Mouse (Mus musculus): Measurements from ENCODE around the gene Hoxc10. TPM values are rescaled to one million over a fixed set of nuclear protein-coding genes. Genes with fewer than 3 reads are reported as not detected.
A peak's percentile ranks its signal among the peaks of the same experiment; 100 is the strongest.

The Hoxc10 gene
- polyA plus RNA-seq, 1 experiment from 2014 or later = 60.4 TPM

DNA sequence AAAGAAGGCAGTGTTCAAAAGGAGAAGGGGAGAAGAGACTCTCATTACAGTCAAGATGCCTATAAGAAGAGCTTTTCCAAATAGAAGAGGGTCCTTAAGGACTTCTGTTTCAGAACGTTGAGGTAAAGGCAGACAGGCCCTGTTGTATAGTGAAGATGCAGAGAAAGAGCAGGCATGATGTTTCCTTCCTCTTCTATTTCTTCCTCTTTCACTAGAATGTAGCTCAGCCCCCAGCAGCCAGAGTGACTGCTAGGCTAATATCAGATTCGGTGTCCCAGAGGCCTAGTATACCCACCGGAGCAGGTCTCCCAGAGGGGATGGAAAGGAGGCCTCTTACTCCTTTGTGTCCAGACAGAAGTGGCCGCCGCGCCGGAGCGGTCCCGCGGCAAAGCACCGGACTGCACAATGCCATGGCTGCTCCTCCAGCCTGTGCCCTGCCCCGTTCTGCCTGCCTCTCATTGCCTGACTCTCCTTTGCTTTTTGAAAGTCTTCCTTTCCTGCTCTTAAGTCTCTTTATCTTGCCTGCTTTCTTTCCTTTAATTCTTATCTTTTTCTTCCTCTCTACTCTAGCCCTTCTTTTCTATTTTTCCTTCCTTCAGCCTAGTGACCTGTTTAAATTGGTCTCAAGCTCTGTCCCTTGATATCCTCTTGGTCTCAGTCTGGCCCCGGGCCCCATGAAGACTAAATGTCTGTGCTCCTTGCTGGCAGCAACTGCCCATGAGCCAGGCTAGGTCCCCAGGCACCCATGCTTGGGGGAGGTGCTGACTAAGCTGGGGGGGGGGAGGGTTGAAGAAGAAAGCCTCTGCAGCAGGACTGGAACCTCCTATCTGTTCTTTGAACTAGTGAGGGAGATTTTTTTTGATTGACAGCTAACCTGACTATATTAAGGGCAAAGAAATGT is 12.3 kb downstream of the Hoxc10 start:
- peak overlapping the region; percentile 100 for H3K9ac ChIP-seq (ENCODE audit: low read length)
- under 1% methylated on average over 13 of the region's 13 CpGs for WGBS
- peaks cover 57% of the 10 kb centered on the region for H3K27me3 ChIP-seq (ENCODE audit: control insufficient read depth, insufficient read depth, low read length)
- peak overlapping the region; percentile 90 for H3K4me2 ChIP-seq (ENCODE audit: low read depth)
- peaks cover 4% of the 10 kb centered on the region; the same call in 1 of the 2 replicates for H3K4me1 ChIP-seq (ENCODE audit: control insufficient read depth, insufficient read depth, low read length)
- ATAC-seq (ENCODE audit: insufficient read depth, low FRiP score, low TSS enrichment) = no peak
- H3K4me3 ChIP-seq (ENCODE audit: low read depth, low read length) = peak overlapping the region; percentile 95
- H3K9me3 ChIP-seq (ENCODE audit: control insufficient read depth, low read length) = no peaks in the 10 kb centered on the region
- no peak for DNase-seq (ENCODE audit: low spot score)
- H3K27ac ChIP-seq (ENCODE audit: low read depth, low read length) = peak overlapping the region; percentile 98
- peaks cover 1% of the 10 kb centered on the region; the same call in 1 of the 2 replicates for H3K36me3 ChIP-seq (ENCODE audit: control insufficient read depth, insufficient read depth, low read length)

DNA sequence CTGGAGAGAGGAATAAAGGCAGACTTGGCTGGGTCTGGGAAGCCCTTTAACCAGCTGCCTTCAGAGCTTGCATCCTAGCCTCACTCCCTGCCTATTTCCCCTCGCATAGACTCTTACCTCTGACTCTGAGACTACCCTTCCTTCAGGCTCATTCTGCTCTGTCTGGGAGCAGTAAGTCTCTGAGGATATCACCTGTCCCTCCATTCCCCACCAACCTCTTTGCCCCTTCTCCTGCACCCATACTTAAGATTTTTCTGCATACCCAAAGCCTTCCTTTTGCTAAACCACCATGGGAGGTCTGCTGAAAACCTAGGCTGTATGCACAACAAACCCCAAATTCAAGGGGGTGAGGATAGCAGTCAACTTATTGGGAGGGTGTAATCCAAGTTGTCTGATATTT is 13.3 kb downstream of the Hoxc10 start:
- Histone ChIP-seq H3K4me1 (ENCODE audit: control insufficient read depth, insufficient read depth, low read length) (peaks cover 9% of the 10 kb centered on the region), H3K27me3 (ENCODE audit: control insufficient read depth, insufficient read depth, low read length) (peaks cover 52% of the 10 kb centered on the region), H3K4me2 (ENCODE audit: low read depth) (peak overlapping the region; percentile 90), H3K4me3 (ENCODE audit: low read depth, low read length) (peak overlapping the region; percentile 95), H3K27ac (ENCODE audit: low read depth, low read length) (peak overlapping the region; percentile 98), H3K9me3 (ENCODE audit: control insufficient read depth, low read length) (no peaks in the 10 kb centered on the region), H3K36me3 (ENCODE audit: control insufficient read depth, insufficient read depth, low read length) (peaks cover 2% of the 10 kb centered on the region; the same call in 1 of the 2 replicates), H3K9ac (ENCODE audit: low read length) (peak overlapping the region; percentile 100)
- no peak for DNase-seq (ENCODE audit: low spot score)
- WGBS = 0% methylated on average over 1 of the region's 1 CpGs
- no peak for ATAC-seq (ENCODE audit: insufficient read depth, low FRiP score, low TSS enrichment)

DNA sequence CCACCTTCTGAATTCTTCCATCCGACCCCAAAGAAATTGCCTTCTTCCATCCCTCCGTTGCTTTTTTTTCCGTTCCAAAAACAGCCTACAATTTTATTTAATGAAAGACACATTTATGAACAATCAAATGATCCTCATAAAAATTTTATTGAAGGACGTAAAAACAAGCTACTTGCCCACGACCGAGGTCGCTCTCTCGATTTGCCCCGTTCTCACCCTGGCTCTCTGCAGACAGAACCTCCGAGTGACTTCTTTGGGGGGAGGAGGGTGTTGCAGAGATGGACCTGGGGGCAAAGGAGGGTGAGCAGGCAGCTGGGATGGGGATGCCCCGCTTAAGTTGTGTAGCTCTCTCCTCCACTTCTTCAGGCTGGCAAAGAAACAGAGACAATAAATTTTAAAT is 13.8 kb downstream of the Hoxc10 start:
- H3K27me3 ChIP-seq (ENCODE audit: control insufficient read depth, insufficient read depth, low read length) = peaks cover 50% of the 10 kb centered on the region

DNA sequence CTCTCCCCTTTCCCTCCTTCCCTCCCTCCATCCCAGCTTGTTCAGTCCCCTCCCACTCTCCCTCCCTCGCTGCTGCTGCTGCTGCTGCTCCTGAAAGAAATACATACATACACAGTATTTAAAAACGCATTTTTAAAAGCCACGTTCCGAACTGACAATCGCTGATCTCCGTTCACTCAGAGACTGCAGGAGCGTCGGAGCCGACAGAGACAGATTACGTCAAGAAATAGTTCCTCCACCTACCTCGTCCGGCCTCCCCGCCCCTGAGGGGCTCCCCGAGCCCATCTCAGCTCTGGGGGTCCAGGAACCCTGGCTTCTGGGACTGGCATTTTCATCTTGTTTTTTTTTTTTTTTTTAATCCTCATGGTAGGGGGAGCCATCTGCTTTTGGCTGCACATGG is 14.3 kb downstream of the Hoxc10 start:
- peak overlapping the region; percentile 100 for H3K9ac ChIP-seq (ENCODE audit: low read length)
- peak overlapping the region; percentile 98 for H3K27ac ChIP-seq (ENCODE audit: low read depth, low read length)
- peaks cover 47% of the 10 kb centered on the region for H3K27me3 ChIP-seq (ENCODE audit: control insufficient read depth, insufficient read depth, low read length)
- H3K9me3 ChIP-seq (ENCODE audit: control insufficient read depth, low read length) = no peaks in the 10 kb centered on the region
- H3K36me3 ChIP-seq (ENCODE audit: control insufficient read depth, insufficient read depth, low read length) = peaks cover 2% of the 10 kb centered on the region; the same call in 1 of the 2 replicates
- DNase-seq (ENCODE audit: low spot score) (no peak), ATAC-seq (ENCODE audit: insufficient read depth, low FRiP score, low TSS enrichment) (0 out of 2 replicates have a peak, but pooled peaks have one; percentile 8)
- peak overlapping the region; percentile 95 for H3K4me3 ChIP-seq (ENCODE audit: low read depth, low read length)
- H3K4me1 ChIP-seq (ENCODE audit: control insufficient read depth, insufficient read depth, low read length) = peaks cover 10% of the 10 kb centered on the region
- peak overlapping the region; percentile 90 for H3K4me2 ChIP-seq (ENCODE audit: low read depth)
- 0% methylated on average over 14 of the region's 14 CpGs for WGBS

More for the DNA sequence above, 13.8 kb downstream of the Hoxc10 start:
- DNase-seq (ENCODE audit: low spot score) (no peak), ATAC-seq (ENCODE audit: insufficient read depth, low FRiP score, low TSS enrichment) (no peak)
- Histone ChIP-seq H3K4me1 (ENCODE audit: control insufficient read depth, insufficient read depth, low read length) (peaks cover 10% of the 10 kb centered on the region), H3K9ac (ENCODE audit: low read length) (peak overlapping the region; percentile 100), H3K36me3 (ENCODE audit: control insufficient read depth, insufficient read depth, low read length) (peaks cover 2% of the 10 kb centered on the region; the same call in 1 of the 2 replicates), H3K4me2 (ENCODE audit: low read depth) (peak overlapping the region; percentile 90), H3K4me3 (ENCODE audit: low read depth, low read length) (peak overlapping the region; percentile 95), H3K27ac (ENCODE audit: low read depth, low read length) (peak overlapping the region; percentile 98), H3K9me3 (ENCODE audit: control insufficient read depth, low read length) (no peaks in the 10 kb centered on the region)
- WGBS = 2% methylated on average over 11 of the region's 11 CpGs

DNA sequence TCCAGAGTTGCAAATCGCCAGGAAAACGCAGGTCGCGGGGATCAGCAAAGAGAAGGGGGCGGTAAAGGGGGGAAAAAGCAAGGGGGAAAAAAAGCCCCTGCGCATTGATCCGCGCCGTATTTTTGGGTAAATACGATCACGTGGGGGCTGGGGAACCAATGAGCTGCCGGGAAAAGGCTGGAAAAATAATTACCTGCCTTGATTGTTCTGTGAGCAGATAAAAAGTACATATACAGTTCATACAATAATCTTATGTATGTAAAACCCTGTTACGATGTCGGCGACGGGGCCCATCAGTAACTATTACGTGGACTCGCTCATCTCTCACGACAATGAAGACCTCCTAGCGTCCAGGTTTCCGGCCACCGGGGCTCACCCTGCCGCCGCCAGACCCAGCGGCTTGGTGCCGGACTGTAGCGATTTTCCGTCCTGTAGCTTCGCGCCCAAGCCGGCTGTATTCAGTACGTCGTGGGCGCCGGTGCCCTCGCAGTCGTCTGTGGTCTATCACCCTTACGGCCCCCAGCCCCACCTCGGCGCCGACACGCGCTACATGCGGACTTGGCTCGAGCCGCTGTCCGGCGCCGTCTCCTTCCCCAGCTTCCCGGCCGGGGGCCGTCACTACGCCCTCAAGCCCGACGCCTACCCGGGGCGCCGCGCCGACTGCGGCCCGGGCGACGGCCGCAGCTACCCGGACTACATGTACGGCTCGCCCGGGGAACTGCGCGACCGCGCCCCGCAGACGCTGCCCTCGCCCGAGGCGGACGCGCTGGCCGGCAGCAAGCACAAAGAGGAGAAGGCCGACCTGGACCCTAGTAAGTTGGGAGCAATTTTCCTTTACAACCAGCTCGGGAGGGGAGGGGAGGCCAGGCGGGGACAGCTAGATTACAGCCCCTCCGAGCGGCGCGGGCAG is 15.0 kb downstream of the Hoxc10 start:
- peak overlapping the region; percentile 95 for H3K4me3 ChIP-seq (ENCODE audit: low read depth, low read length)
- peaks cover 2% of the 10 kb centered on the region; the same call in 1 of the 2 replicates for H3K36me3 ChIP-seq (ENCODE audit: control insufficient read depth, insufficient read depth, low read length)
- ATAC-seq (ENCODE audit: insufficient read depth, low FRiP score, low TSS enrichment) = peak; percentile 7; the same call in 1 of the 2 replicates
- H3K27me3 ChIP-seq (ENCODE audit: control insufficient read depth, insufficient read depth, low read length) = peaks cover 43% of the 10 kb centered on the region
- H3K4me1 ChIP-seq (ENCODE audit: control insufficient read depth, insufficient read depth, low read length) = peaks cover 12% of the 10 kb centered on the region
- peak overlapping the region; percentile 100 for H3K9ac ChIP-seq (ENCODE audit: low read length)
- peak overlapping the region; percentile 98 for H3K27ac ChIP-seq (ENCODE audit: low read depth, low read length)
- under 1% methylated on average over 86 of the region's 88 CpGs for WGBS
- H3K9me3 ChIP-seq (ENCODE audit: control insufficient read depth, low read length) = no peaks in the 10 kb centered on the region
- peak; percentile 60 for DNase-seq (ENCODE audit: low spot score)
- H3K4me2 ChIP-seq (ENCODE audit: low read depth) = peak overlapping the region; percentile 90

DNA sequence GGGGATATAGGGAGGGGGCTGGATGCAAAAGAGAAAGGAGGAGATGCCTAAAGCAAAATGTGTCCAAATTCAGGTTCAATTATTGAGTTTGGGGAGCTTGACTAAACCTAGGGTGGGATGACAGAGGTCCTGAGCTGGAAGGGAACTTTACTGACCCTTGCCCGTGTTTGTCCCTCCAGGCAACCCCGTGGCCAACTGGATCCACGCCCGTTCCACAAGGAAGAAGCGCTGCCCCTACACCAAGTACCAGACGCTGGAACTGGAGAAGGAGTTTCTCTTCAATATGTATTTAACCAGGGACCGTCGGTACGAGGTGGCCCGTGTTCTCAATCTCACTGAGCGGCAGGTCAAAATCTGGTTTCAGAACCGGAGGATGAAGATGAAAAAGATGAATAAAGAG is 17.1 kb downstream of the Hoxc10 start:
- Histone ChIP-seq H3K27me3 (ENCODE audit: control insufficient read depth, insufficient read depth, low read length) (peaks cover 33% of the 10 kb centered on the region), H3K27ac (ENCODE audit: low read depth, low read length) (peak overlapping the region; percentile 98), H3K4me3 (ENCODE audit: low read depth, low read length) (peak overlapping the region; percentile 95), H3K4me2 (ENCODE audit: low read depth) (peak overlapping the region; percentile 90), H3K36me3 (ENCODE audit: control insufficient read depth, insufficient read depth, low read length) (peaks cover 2% of the 10 kb centered on the region; the same call in 1 of the 2 replicates), H3K9me3 (ENCODE audit: control insufficient read depth, low read length) (no peaks in the 10 kb centered on the region), H3K4me1 (ENCODE audit: control insufficient read depth, insufficient read depth, low read length) (peaks cover 17% of the 10 kb centered on the region), H3K9ac (ENCODE audit: low read length) (peak overlapping the region; percentile 100)
- WGBS = under 1% methylated on average over 12 of the region's 12 CpGs
- ATAC-seq (ENCODE audit: insufficient read depth, low FRiP score, low TSS enrichment) (no peak), DNase-seq (ENCODE audit: low spot score) (no peak)

DNA sequence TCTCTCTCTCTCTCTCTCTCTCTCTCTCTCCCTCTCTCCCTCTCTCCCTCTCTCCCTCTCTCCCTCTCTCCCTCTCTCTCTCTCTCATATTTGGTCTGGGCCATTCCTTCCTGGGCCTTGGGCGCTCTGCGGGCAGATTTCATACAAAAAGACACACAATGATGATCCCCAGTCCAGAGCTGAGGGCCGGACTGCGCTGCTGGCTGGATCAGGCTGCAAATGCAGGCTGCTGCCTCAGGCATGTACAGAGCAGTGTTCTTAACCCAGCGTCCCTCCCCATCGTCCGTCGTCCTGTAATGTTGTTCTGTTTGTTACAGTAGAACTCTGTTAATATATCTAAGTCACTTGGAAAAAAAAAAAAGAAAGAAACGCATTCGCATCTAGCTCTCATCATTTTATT is 17.9 kb downstream of the Hoxc10 start:
- H3K27me3 ChIP-seq (ENCODE audit: control insufficient read depth, insufficient read depth, low read length) = peaks cover 31% of the 10 kb centered on the region
- H3K27ac ChIP-seq (ENCODE audit: low read depth, low read length) = peak overlapping the region; percentile 98
- whole genome bisulfite sequencing = 2% methylated on average over 10 of the region's 10 CpGs
- ATAC-seq (ENCODE audit: insufficient read depth, low FRiP score, low TSS enrichment) (no peak), DNase-seq (ENCODE audit: low spot score) (no peak)
- H3K36me3 ChIP-seq (ENCODE audit: control insufficient read depth, insufficient read depth, low read length) = peaks cover 2% of the 10 kb centered on the region; the same call in 1 of the 2 replicates
- H3K9ac ChIP-seq (ENCODE audit: low read length) = peak overlapping the region; percentile 100
- peaks cover 22% of the 10 kb centered on the region for H3K4me1 ChIP-seq (ENCODE audit: control insufficient read depth, insufficient read depth, low read length)
- H3K4me2 ChIP-seq (ENCODE audit: low read depth) = peak overlapping the region; percentile 90
- H3K4me3 ChIP-seq (ENCODE audit: low read depth, low read length) = peak overlapping the region; percentile 95
- no peaks in the 10 kb centered on the region for H3K9me3 ChIP-seq (ENCODE audit: control insufficient read depth, low read length)

DNA sequence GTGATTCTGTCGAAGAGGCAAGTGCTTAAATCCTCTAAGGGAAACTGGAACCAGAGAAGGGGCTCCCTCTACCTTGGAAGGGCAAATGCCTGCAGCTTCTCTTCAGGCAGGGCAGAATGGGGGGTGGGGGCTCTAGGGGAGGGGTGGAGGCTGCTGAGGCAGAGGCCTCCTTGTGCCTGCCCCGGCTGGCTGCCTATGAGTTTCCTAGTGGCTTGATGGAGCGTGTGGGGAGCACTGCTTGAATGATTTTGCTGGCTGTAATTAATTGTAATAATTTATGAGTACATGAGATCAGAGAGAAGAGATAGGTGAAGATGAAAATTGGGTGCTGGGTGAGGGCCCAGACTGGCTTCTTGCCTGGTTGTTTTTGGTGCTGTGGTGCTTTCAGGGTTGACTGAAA is 18.3 kb downstream of the Hoxc10 start:
- ATAC-seq (ENCODE audit: insufficient read depth, low FRiP score, low TSS enrichment) (no peak), DNase-seq (ENCODE audit: low spot score) (no peak)
- peak overlapping the region; percentile 95 for H3K4me3 ChIP-seq (ENCODE audit: low read depth, low read length)
- no peaks in the 10 kb centered on the region for H3K9me3 ChIP-seq (ENCODE audit: control insufficient read depth, low read length)
- H3K4me1 ChIP-seq (ENCODE audit: control insufficient read depth, insufficient read depth, low read length) = peaks cover 26% of the 10 kb centered on the region
- H3K27ac ChIP-seq (ENCODE audit: low read depth, low read length) = peak overlapping the region; percentile 98
- 0% methylated on average over 3 of the region's 3 CpGs for WGBS
- peak overlapping the region; percentile 100 for H3K9ac ChIP-seq (ENCODE audit: low read length)
- peaks cover 2% of the 10 kb centered on the region; the same call in 1 of the 2 replicates for H3K36me3 ChIP-seq (ENCODE audit: control insufficient read depth, insufficient read depth, low read length)
- H3K4me2 ChIP-seq (ENCODE audit: low read depth) = peak overlapping the region; percentile 90
- peaks cover 34% of the 10 kb centered on the region for H3K27me3 ChIP-seq (ENCODE audit: control insufficient read depth, insufficient read depth, low read length)
